Mouse (Mus musculus) CD4-positive helper T cell, adult 2 months (primary cell): ENCODE data around the gene Rpl39l.
A peak's percentile ranks its signal among the peaks of the same experiment; 100 is the strongest.
"Not testable (repeated sequence)": the region's sequence is repeated elsewhere in the genome, so short reads cannot be mapped to it uniquely, and the experiment has no call there.

Source experiments
- DNase-seq: peaks from one replicate; pipeline ENCODE4 v3.0.0-alpha.2; 2012; ENCODE audit warnings: low read depth, missing footprints, low spot score

Rpl39l gene

GRCm38 (mm10) chr16:10170005-10170404 is at the start of gene Rpl39l:
Gene Rpl39l, plus strand, starts transcription at chr16:10170226.
- no peak for DNase-seq

DNA sequence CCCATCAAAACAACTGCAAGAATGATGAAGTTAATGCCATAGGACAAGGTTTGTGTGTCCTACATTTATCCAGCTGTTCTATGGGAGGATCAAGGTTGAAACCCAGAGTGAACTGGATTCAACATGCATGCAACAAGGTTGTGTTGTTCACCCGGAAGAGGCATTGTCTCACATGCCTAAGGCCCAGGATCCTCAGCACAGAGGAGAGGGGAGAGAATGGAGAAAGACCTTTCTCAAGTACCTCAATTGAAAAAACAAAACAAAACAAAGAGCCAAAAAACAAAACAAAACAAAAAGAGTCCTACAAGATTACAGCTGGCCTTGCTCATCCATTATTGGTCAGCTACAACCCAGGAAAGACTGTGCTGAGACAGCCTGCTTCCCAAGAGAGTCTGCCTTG is 42.4 kb upstream of the Rpl39l start:
- DNase-seq, result no peak

- DNase-seq, result no peak
Measured at GRCm38 (mm10) chr16:10129052-10129911, 40.7 kb upstream of the Rpl39l start.

DNA sequence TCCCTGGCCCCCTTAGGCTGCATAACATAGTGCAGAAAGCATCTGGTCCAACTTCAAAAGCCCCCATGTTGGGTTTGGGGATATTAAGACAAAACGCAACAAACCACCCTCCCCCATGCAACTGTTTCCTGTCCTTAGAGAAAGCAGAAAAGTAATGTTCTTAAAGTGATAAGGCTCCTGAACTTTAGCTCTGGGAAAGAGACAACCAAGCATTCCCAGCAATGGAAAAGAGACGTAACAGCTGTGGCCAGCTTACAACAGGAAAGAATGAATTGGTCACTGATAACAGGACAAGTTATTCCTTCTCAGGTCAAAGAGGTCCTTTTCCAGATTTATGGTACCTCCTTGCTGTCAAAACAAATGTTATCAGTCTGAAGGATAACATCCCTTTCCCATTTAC is 26.9 kb upstream of the Rpl39l start:
- DNase-seq, result no peak

GRCm38 (mm10) chr16:10147401-10147800 is 22.6 kb upstream of the Rpl39l start:
- no peak for DNase-seq

- no peak for DNase-seq
Measured at GRCm38 (mm10) chr16:10169123-10169905, 712 bp upstream of the Rpl39l start.

GRCm38 (mm10) chr16:10171276-10171675 is 1.2 kb downstream of the Rpl39l start:
- no peak for DNase-seq

DNA sequence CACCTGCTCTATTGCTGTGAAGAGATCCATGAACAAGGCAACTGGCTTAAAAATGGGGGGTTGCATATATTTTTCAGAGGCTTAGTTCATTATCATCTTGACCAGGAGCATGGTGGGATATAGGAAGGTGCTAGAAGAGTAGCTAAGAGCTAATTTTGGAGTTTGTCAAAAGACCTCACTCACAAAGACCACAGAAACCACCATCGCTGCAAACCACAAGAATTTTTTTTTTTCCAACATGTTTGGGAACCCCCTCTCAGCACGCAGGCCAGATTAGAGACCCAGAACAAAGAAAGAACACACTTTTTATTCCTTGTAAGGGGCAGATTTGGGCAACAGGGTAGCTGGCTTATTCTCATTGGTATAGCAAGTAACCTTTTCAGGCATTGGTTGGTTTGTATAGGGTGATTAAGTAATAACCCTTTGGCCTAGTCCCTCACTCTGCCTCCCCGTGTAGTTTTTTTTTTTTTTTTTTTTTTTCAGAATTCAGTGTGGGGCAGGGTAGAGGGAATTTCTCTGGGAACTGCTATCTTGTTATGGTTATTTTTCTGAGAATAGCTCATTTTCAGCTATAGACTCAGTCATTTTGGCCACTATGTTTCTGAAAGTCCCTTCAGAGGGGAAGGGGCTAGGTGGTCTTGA is 2.3 kb downstream of the Rpl39l start:
- DNase-seq, result no peak

- DNase-seq, result not testable (repeated sequence)
Measured at GRCm38 (mm10) chr16:10187461-10187860, 17.4 kb downstream of the Rpl39l start.

- peak; percentile 11 for DNase-seq
Measured at GRCm38 (mm10) chr16:10192679-10193506, 22.9 kb downstream of the Rpl39l start, which contains the start of gene Atf7ip2. Gene Atf7ip2, plus strand, starts transcription at chr16:10192712.

DNA sequence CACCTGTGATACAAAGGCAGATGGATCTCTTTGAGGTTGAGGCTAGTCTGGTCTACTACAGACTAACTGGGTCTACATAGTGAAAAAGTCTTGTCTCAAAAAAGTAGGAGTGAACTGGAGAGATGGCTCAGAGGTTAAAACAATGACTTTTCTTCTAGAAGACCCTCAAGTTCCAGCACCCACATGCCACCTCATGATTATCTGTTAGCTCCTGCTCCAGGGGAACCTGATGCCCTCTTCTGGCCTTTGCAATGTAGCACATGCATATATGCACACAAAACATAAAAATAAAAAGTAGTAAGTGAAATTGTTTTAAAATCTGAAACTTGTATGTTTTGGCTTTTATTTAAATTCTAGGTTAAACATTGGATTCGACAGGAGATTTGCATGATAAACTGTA is 38.8 kb downstream of the Rpl39l start:
- DNase-seq, result no peak

- not testable (repeated sequence) for DNase-seq
Measured at GRCm38 (mm10) chr16:10216366-10216765, 46.3 kb downstream of the Rpl39l start.

DNA sequence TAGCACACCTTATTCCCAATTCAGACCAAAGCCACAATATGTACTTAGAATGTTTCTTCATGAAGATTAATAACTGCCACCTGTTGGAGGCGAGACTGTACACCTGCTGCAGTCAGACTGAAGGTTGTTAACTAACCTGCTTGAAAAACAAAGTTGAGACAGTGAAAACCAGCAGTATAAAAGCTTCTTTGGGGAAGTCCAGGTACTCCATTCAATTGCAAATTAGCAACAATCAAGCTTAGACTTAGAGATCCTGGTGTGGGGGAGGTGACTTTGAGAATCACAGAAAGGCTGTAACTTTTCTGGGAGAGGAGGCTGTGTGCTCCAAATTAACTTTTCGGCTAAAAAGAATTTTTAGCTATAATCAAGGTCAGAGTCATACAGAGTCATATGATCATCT is 47.0 kb downstream of the Rpl39l start:
- DNase-seq, result not testable (repeated sequence)
